Mouse (Mus musculus) cerebellum, adult 2 months (tissue): ENCODE measurements at regions not wholly inside any gene's neighbourhood (a gene's known extent, or its start where the extent isn't known, plus 50 kb on each side); places are given as distances from the start of the nearest gene placed in this dataset.

Source experiments
- CTCF ChIP-seq: fragments of 200-500 bp; IDR thresholded peaks from 2 replicates; pipeline ENCODE4 v1.5.1; 2011; ENCODE audit warnings: low read depth, mild to moderate bottlenecking, control low read depth, low read length, moderate library complexity, borderline replicate concordance; ENCODE audit not compliant: insufficient read depth
- POLR2A ChIP-seq: fragments of 200-500 bp; IDR thresholded peaks from 2 replicates; pipeline ENCODE4 v1.6.1; 2011; ENCODE audit warnings: low read length, control low read depth, borderline replicate concordance; ENCODE audit not compliant: insufficient read depth

- TF ChIP-seq POLR2A: no peak
- no peak for TF ChIP-seq CTCF
These were observed 139.3 kb upstream of the Osr1 start for GRCm38 (mm10) chr12:9430656-9431055.
